Mouse (Mus musculus): ENCODE measurements at regions not wholly inside any gene's neighbourhood (a gene's known extent, or its start where the extent isn't known, plus 50 kb on each side); places are given as distances from the start of the nearest gene placed in this dataset.

GRCm38 (mm10) chr9:103869276-103869675, 107.6 kb upstream of the Tmem108 start:
- Histone ChIP-seq H3K9me3 (no peaks in the 10 kb centered on the region), H3K27me3 (ENCODE audit: insufficient read depth, poor library complexity, severe bottlenecking) (no peaks in the 10 kb centered on the region), H3K36me3 (no peaks in the 10 kb centered on the region), H3K27ac (no peak overlapping the region), H3K4me1 (replicated peaks) (no peaks in the 10 kb centered on the region), H3K4me3 (no peak overlapping the region)
- DNase-seq (ENCODE audit: low spot score): no peak
- 98% methylated on average over 2 of the region's 2 CpGs for WGBS

GRCm38 (mm10) chr9:103872119-103872518, 110.5 kb upstream of the Tmem108 start:
- Histone ChIP-seq H3K27me3 (ENCODE audit: insufficient read depth, poor library complexity, severe bottlenecking) (no peaks in the 10 kb centered on the region), H3K4me3 (no peak overlapping the region), H3K36me3 (no peaks in the 10 kb centered on the region), H3K27ac (no peak overlapping the region), H3K9me3 (no peaks in the 10 kb centered on the region), H3K4me1 (replicated peaks) (no peaks in the 10 kb centered on the region)
- no peak for DNase-seq (ENCODE audit: low spot score)
- 86% methylated on average over 1 of the region's 1 CpGs for WGBS

- whole genome bisulfite sequencing: 89% methylated on average over 9 of the region's 9 CpGs
- H3K36me3 ChIP-seq: no peaks in the 10 kb centered on the region
- DNase-seq (ENCODE audit: low spot score): no peak
- H3K27me3 ChIP-seq (ENCODE audit: insufficient read depth, poor library complexity, severe bottlenecking): no peaks in the 10 kb centered on the region
- H3K4me3 ChIP-seq: no peak overlapping the region
- no peaks in the 10 kb centered on the region for H3K4me1 ChIP-seq (replicated peaks)
- H3K27ac ChIP-seq: no peak overlapping the region
- no peaks in the 10 kb centered on the region for H3K9me3 ChIP-seq
Measured at GRCm38 (mm10) chr9:103873876-103874275, 112.2 kb upstream of the Tmem108 start.

GRCm38 (mm10) chr9:103877851-103878250, 116.2 kb upstream of the Tmem108 start:
- no peaks in the 10 kb centered on the region for H3K36me3 ChIP-seq
- 0 out of 2 replicates have a peak, but pooled peaks cover 3% of the 10 kb centered on the region for H3K9me3 ChIP-seq
- 82% methylated on average over 2 of the region's 2 CpGs for WGBS
- no peak overlapping the region for H3K4me3 ChIP-seq
- no peak for DNase-seq (ENCODE audit: low spot score)
- no peak overlapping the region for H3K27ac ChIP-seq
- no peaks in the 10 kb centered on the region for H3K27me3 ChIP-seq (ENCODE audit: insufficient read depth, poor library complexity, severe bottlenecking)
- no peaks in the 10 kb centered on the region for H3K4me1 ChIP-seq (replicated peaks)

GRCm38 (mm10) chr9:103892827-103893226, 109.5 kb upstream of the Nphp3 start:
- DNase-seq (ENCODE audit: low spot score): no peak
- 85% methylated on average over 4 of the region's 4 CpGs for WGBS
- H3K9me3 ChIP-seq: no peaks in the 10 kb centered on the region
- H3K27me3 ChIP-seq (ENCODE audit: insufficient read depth, poor library complexity, severe bottlenecking): no peaks in the 10 kb centered on the region
- H3K27ac ChIP-seq: no peak overlapping the region
- H3K4me1 ChIP-seq (replicated peaks): no peaks in the 10 kb centered on the region
- H3K36me3 ChIP-seq: no peaks in the 10 kb centered on the region
- no peak overlapping the region for H3K4me3 ChIP-seq

- no peak for DNase-seq (ENCODE audit: low spot score)
- Histone ChIP-seq H3K27ac (no peak overlapping the region), H3K27me3 (ENCODE audit: insufficient read depth, poor library complexity, severe bottlenecking) (no peaks in the 10 kb centered on the region), H3K9me3 (no peaks in the 10 kb centered on the region), H3K4me3 (no peak overlapping the region), H3K36me3 (no peaks in the 10 kb centered on the region), H3K4me1 (replicated peaks) (no peaks in the 10 kb centered on the region)
- 91% methylated on average over 2 of the region's 2 CpGs for WGBS
Measured at GRCm38 (mm10) chr9:103894376-103894775, 108.0 kb upstream of the Nphp3 start.

- no peaks in the 10 kb centered on the region for H3K4me1 ChIP-seq (replicated peaks)
- 75% methylated on average over 2 of the region's 2 CpGs for WGBS
- H3K9me3 ChIP-seq: no peaks in the 10 kb centered on the region
- no peak overlapping the region for H3K4me3 ChIP-seq
- no peak for DNase-seq (ENCODE audit: low spot score)
- H3K27me3 ChIP-seq (ENCODE audit: insufficient read depth, poor library complexity, severe bottlenecking): no peaks in the 10 kb centered on the region
- no peaks in the 10 kb centered on the region for H3K36me3 ChIP-seq
- no peak overlapping the region for H3K27ac ChIP-seq
Measured at GRCm38 (mm10) chr9:103899311-103899710, 103.0 kb upstream of the Nphp3 start.

GRCm38 (mm10) chr9:103911347-103911746, 91.0 kb upstream of the Nphp3 start:
- no peaks in the 10 kb centered on the region for H3K4me1 ChIP-seq (replicated peaks)
- H3K27me3 ChIP-seq (ENCODE audit: insufficient read depth, poor library complexity, severe bottlenecking): no peaks in the 10 kb centered on the region
- no peak for DNase-seq (ENCODE audit: low spot score)
- H3K36me3 ChIP-seq: no peaks in the 10 kb centered on the region
- no peak overlapping the region for H3K4me3 ChIP-seq
- no peaks in the 10 kb centered on the region for H3K9me3 ChIP-seq
- 91% methylated on average over 2 of the region's 2 CpGs for WGBS
- no peak overlapping the region for H3K27ac ChIP-seq

GRCm38 (mm10) chr9:103915126-103915525, 87.2 kb upstream of the Nphp3 start:
- Histone ChIP-seq H3K36me3 (no peaks in the 10 kb centered on the region), H3K4me1 (replicated peaks) (no peaks in the 10 kb centered on the region), H3K4me3 (no peak overlapping the region), H3K27me3 (ENCODE audit: insufficient read depth, poor library complexity, severe bottlenecking) (no peaks in the 10 kb centered on the region), H3K27ac (no peak overlapping the region), H3K9me3 (no peaks in the 10 kb centered on the region)
- DNase-seq (ENCODE audit: low spot score): no peak
- WGBS: 85% methylated on average over 4 of the region's 4 CpGs

GRCm38 (mm10) chr9:103917771-103918170, 84.6 kb upstream of the Nphp3 start:
- H3K4me1 ChIP-seq (replicated peaks): no peaks in the 10 kb centered on the region
- H3K27ac ChIP-seq: no peak overlapping the region
- no peak for DNase-seq (ENCODE audit: low spot score)
- H3K9me3 ChIP-seq: no peaks in the 10 kb centered on the region
- H3K36me3 ChIP-seq: no peaks in the 10 kb centered on the region
- no peaks in the 10 kb centered on the region for H3K27me3 ChIP-seq (ENCODE audit: insufficient read depth, poor library complexity, severe bottlenecking)
- H3K4me3 ChIP-seq: no peak overlapping the region
- 94% methylated on average over 6 of the region's 6 CpGs for WGBS

GRCm38 (mm10) chr9:103922356-103922755, 80.0 kb upstream of the Nphp3 start:
- WGBS: 91% methylated on average over 5 of the region's 5 CpGs
- H3K27ac ChIP-seq: no peak overlapping the region
- H3K4me3 ChIP-seq: no peak overlapping the region
- no peak for DNase-seq (ENCODE audit: low spot score)
- no peaks in the 10 kb centered on the region for H3K27me3 ChIP-seq (ENCODE audit: insufficient read depth, poor library complexity, severe bottlenecking)
- no peaks in the 10 kb centered on the region for H3K4me1 ChIP-seq (replicated peaks)
- H3K36me3 ChIP-seq: no peaks in the 10 kb centered on the region
- H3K9me3 ChIP-seq: no peaks in the 10 kb centered on the region

GRCm38 (mm10) chr9:103924641-103925040, 77.7 kb upstream of the Nphp3 start:
- no peak for DNase-seq (ENCODE audit: low spot score)
- Histone ChIP-seq H3K27ac (no peak overlapping the region), H3K27me3 (ENCODE audit: insufficient read depth, poor library complexity, severe bottlenecking) (no peaks in the 10 kb centered on the region), H3K36me3 (no peaks in the 10 kb centered on the region), H3K9me3 (no peaks in the 10 kb centered on the region), H3K4me1 (replicated peaks) (peaks cover 11% of the 10 kb centered on the region; the same call in 1 of the 2 replicates), H3K4me3 (no peak overlapping the region)
- 86% methylated on average over 3 of the region's 3 CpGs for WGBS

- H3K4me3 ChIP-seq: no peak overlapping the region
- peaks cover 11% of the 10 kb centered on the region; the same call in 1 of the 2 replicates for H3K4me1 ChIP-seq (replicated peaks)
- no peaks in the 10 kb centered on the region for H3K36me3 ChIP-seq
- no peaks in the 10 kb centered on the region for H3K27me3 ChIP-seq (ENCODE audit: insufficient read depth, poor library complexity, severe bottlenecking)
- DNase-seq (ENCODE audit: low spot score): no peak
- no peaks in the 10 kb centered on the region for H3K9me3 ChIP-seq
- no peak overlapping the region for H3K27ac ChIP-seq
- 84% methylated on average over 2 of the region's 2 CpGs for WGBS
Measured at GRCm38 (mm10) chr9:103925486-103925885, 76.9 kb upstream of the Nphp3 start.
